Mouse (Mus musculus) lung, embryonic 14.5 days (tissue): ENCODE results near the gene Gk5. TPM values are rescaled to one million over a fixed set of nuclear protein-coding genes. Genes with fewer than 3 reads are reported as not detected.
A peak's percentile ranks its signal among the peaks of the same experiment; 100 is the strongest.

Experiments
- ATAC-seq: fragments of 200-750 bp; cut with Nextera tagmentation; 2 replicates; pipeline ENCODE4 v1.8.0; 2017; ENCODE audit warnings: mild to moderate bottlenecking, moderate TSS enrichment, moderate library complexity; ENCODE audit not compliant: insufficient read depth
- DNase-seq: peaks from one replicate; pipeline ENCODE4 v3.0.0-alpha.2; 2015
- H3K27ac ChIP-seq: fragments of 300-500 bp; sonication (generic); 2 replicates; pipeline ENCODE4 v1.5.1; 2014; ENCODE audit warnings: low read depth, mild to moderate bottlenecking, moderate library complexity
- H3K27me3 ChIP-seq: fragments of 300-500 bp; sonication (generic); 2 replicates; pipeline ENCODE4 v1.6.1; 2014; ENCODE audit warnings: low read length, control low read depth; ENCODE audit not compliant: insufficient read depth
- H3K36me3 ChIP-seq: fragments of 300-500 bp; sonication (generic); 2 replicates; pipeline ENCODE4 v1.6.1; 2014; ENCODE audit warnings: control low read depth; ENCODE audit not compliant: insufficient read depth
- H3K4me1 ChIP-seq: fragments of 300-500 bp; sonication (generic); 2 replicates; pipeline ENCODE4 v1.6.1; 2014; ENCODE audit warnings: antibody characterized with exemption, control low read depth; ENCODE audit not compliant: insufficient read depth
- H3K4me2 ChIP-seq: fragments of 300-500 bp; sonication (generic); 2 replicates; pipeline ENCODE4 v1.6.1; 2014; ENCODE audit warnings: mild to moderate bottlenecking
- H3K4me3 ChIP-seq: fragments of 300-500 bp; sonication (generic); 2 replicates; pipeline ENCODE4 v1.5.1; 2014; ENCODE audit warnings: low read depth, low read length
- H3K9ac ChIP-seq: fragments of 300-500 bp; sonication (generic); 2 replicates; pipeline ENCODE4 v1.6.1; 2014
- H3K9me3 ChIP-seq: fragments of 300-500 bp; sonication (generic); 2 replicates; pipeline ENCODE4 v1.6.1; 2016; ENCODE audit warnings: low read depth, low read length, control low read depth
- CTCF ChIP-seq: IDR thresholded peaks from 2 replicates; pipeline ENCODE4 v1.5.1; 2016; ENCODE audit warnings: antibody characterized with exemption, low read depth
- WGBS: fragments of 180-500 bp; shearing (Covaris S2); extraction: QIAGEN DNeasy Blood & Tissue Kit; methylation state at CpG from one replicate; pipeline ENCODE4 v1.1.7; 2014; 5-methylcytosine and 5-hydroxymethylcytosine counted together
- polyA plus RNA-seq: library from polyadenylated mRNA; unstranded; fragments of >200 nt; fragmentation: Nextera tagmentation; extraction: Ambion mirVana; gene quantifications from 2 replicates; pipeline ENCODE4 v1.2.1, GENCODE M21; 2014

Gene Gk5
- polyA plus RNA-seq, 1 experiment from 2014 or later = 5.2 TPM

- Histone ChIP-seq H3K9me3 (no peaks in the 10 kb centered on the region), H3K27ac (no peak overlapping the region), H3K9ac (no peak overlapping the region), H3K4me3 (no peak overlapping the region), H3K4me2 (no peak overlapping the region), H3K4me1 (no peaks in the 10 kb centered on the region), H3K36me3 (peaks cover 4% of the 10 kb centered on the region; the same call in 1 of the 2 replicates), H3K27me3 (no peaks in the 10 kb centered on the region)
- TF ChIP-seq CTCF = no peak
- no peak for ATAC-seq
- WGBS = 75% methylated on average over 3 of the region's 3 CpGs
- DNase-seq = no peak
These were observed 84.5 kb downstream of the Gk5 start for GRCm38 (mm10) chr9:96203663-96204062.

GRCm38 (mm10) chr9:96207428-96207827, 88.3 kb downstream of the Gk5 start:
- Histone ChIP-seq H3K4me3 (no peak overlapping the region), H3K9ac (no peak overlapping the region), H3K9me3 (no peaks in the 10 kb centered on the region), H3K27ac (no peak overlapping the region), H3K4me1 (no peaks in the 10 kb centered on the region), H3K36me3 (peaks cover 4% of the 10 kb centered on the region; the same call in 1 of the 2 replicates), H3K4me2 (no peak overlapping the region), H3K27me3 (no peaks in the 10 kb centered on the region)
- TF ChIP-seq CTCF = no peak
- 77% methylated on average over 3 of the region's 3 CpGs for WGBS
- no peak for DNase-seq
- no peak for ATAC-seq

- no peak overlapping the region for H3K4me3 ChIP-seq
- H3K9me3 ChIP-seq = no peaks in the 10 kb centered on the region
- H3K4me1 ChIP-seq = no peaks in the 10 kb centered on the region
- 84% methylated on average over 3 of the region's 3 CpGs for WGBS
- no peak overlapping the region for H3K9ac ChIP-seq
- no peak for TF ChIP-seq CTCF
- H3K36me3 ChIP-seq = no peaks in the 10 kb centered on the region
- no peak overlapping the region for H3K27ac ChIP-seq
- H3K27me3 ChIP-seq = no peaks in the 10 kb centered on the region
- no peak overlapping the region for H3K4me2 ChIP-seq
- no peak for ATAC-seq
- DNase-seq = no peak
These were observed 94.0 kb downstream of the Gk5 start for GRCm38 (mm10) chr9:96213036-96213645.

- Histone ChIP-seq H3K36me3 (no peaks in the 10 kb centered on the region), H3K27ac (no peak overlapping the region), H3K4me1 (no peaks in the 10 kb centered on the region), H3K4me3 (no peak overlapping the region), H3K9me3 (no peaks in the 10 kb centered on the region), H3K9ac (no peak overlapping the region), H3K4me2 (no peak overlapping the region), H3K27me3 (no peaks in the 10 kb centered on the region)
- no peak for TF ChIP-seq CTCF
- no peak for ATAC-seq
- WGBS = 83% methylated on average over 2 of the region's 2 CpGs
- no peak for DNase-seq
These were observed 95.0 kb downstream of the Gk5 start for GRCm38 (mm10) chr9:96214171-96214570.

- no peak overlapping the region for H3K27ac ChIP-seq
- no peaks in the 10 kb centered on the region for H3K27me3 ChIP-seq
- no peak overlapping the region for H3K4me3 ChIP-seq
- DNase-seq = no peak
- no peak overlapping the region for H3K4me2 ChIP-seq
- no peaks in the 10 kb centered on the region for H3K36me3 ChIP-seq
- no peaks in the 10 kb centered on the region for H3K4me1 ChIP-seq
- WGBS = 88% methylated on average over 1 of the region's 1 CpGs
- ATAC-seq = no peak
- H3K9ac ChIP-seq = no peak overlapping the region
- no peak for TF ChIP-seq CTCF
- no peaks in the 10 kb centered on the region for H3K9me3 ChIP-seq
These were observed 98.1 kb downstream of the Gk5 start for GRCm38 (mm10) chr9:96217299-96217698.

- H3K9me3 ChIP-seq = no peaks in the 10 kb centered on the region
- no peak for DNase-seq
- no peaks in the 10 kb centered on the region for H3K36me3 ChIP-seq
- no peaks in the 10 kb centered on the region for H3K27me3 ChIP-seq
- H3K4me2 ChIP-seq = no peak overlapping the region
- no peak overlapping the region for H3K4me3 ChIP-seq
- no peak overlapping the region for H3K27ac ChIP-seq
- no peak for ATAC-seq
- no peak overlapping the region for H3K9ac ChIP-seq
- H3K4me1 ChIP-seq = no peaks in the 10 kb centered on the region
- TF ChIP-seq CTCF = peak; percentile 29; the same call in 1 of the 2 replicates
These were observed 98.6 kb downstream of the Gk5 start for GRCm38 (mm10) chr9:96217799-96218198.

- TF ChIP-seq CTCF = no peak
- Histone ChIP-seq H3K9me3 (no peaks in the 10 kb centered on the region), H3K27ac (no peak overlapping the region), H3K4me1 (no peaks in the 10 kb centered on the region), H3K9ac (no peak overlapping the region), H3K27me3 (no peaks in the 10 kb centered on the region), H3K4me3 (no peak overlapping the region), H3K4me2 (no peak overlapping the region), H3K36me3 (no peaks in the 10 kb centered on the region)
- no peak for ATAC-seq
- no peak for DNase-seq
- 64% methylated on average over 2 of the region's 2 CpGs for WGBS
These were observed 100.0 kb downstream of the Gk5 start for GRCm38 (mm10) chr9:96219114-96219669.
